Mouse (Mus musculus): ENCODE measurements around the gene Htr2b. TPM values are rescaled to one million over a fixed set of nuclear protein-coding genes. Genes with fewer than 3 reads are reported as not detected.
A peak's percentile ranks its signal among the peaks of the same experiment; 100 is the strongest.

Gene Htr2b
- total and polyA plus RNA-seq, 2 experiments from 2014 or later = 0.11 TPM; not detected in 1

DNA sequence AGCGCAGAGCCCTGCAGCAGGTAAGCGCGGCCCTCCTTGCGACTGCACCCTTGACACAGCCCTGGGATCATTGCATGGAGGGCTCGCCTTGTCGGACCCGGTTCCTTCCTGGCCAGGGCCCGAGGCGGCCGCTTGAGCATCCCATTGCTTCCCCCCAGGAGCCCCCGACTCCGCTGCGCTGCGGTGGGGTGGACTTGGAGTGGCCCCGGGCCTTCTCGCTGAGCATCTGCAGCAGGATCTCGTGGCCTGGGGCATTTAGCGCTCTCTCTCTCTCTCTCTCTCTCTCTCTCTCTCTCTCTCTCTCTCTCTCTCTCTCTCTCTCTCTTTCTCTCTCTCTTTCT, 43.0 kb upstream of the Htr2b start:
- Histone ChIP-seq H3K27me3 (ENCODE audit: control insufficient read depth, insufficient read depth, low read length) (no peaks in the 10 kb centered on the region), H3K4me1 (ENCODE audit: control insufficient read depth, insufficient read depth) (peaks cover 5% of the 10 kb centered on the region; the same call in 1 of the 2 replicates), H3K36me3 (replicated peaks; ENCODE audit: control insufficient read depth, insufficient read depth, low read length) (0 out of 2 replicates have a peak, but pooled peaks cover 5% of the 10 kb centered on the region), H3K9me3 (replicated peaks; ENCODE audit: control insufficient read depth, low read length) (no peaks in the 10 kb centered on the region), H3K4me2 (ENCODE audit: low read depth, low read length) (peak overlapping the region; percentile 97), H3K27ac (ENCODE audit: low read depth) (no peak overlapping the region), H3K9ac (replicated peaks; ENCODE audit: low read depth, low read length) (peak overlapping the region; percentile 68), H3K4me3 (ENCODE audit: low read depth, low read length) (peak overlapping the region; percentile 85)
- ATAC-seq (ENCODE audit: insufficient read depth, low read depth) (peak; percentile 14), DNase-seq (ENCODE audit: low spot score) (no peak)
- TF ChIP-seq EP300 (IDR thresholded peaks at IDR 0.05; ENCODE audit: low read depth) = no peak
- no peak for TF ChIP-seq CTCF (IDR thresholded peaks at IDR 0.05; ENCODE audit: low read depth)
- WGBS = under 1% methylated on average over 13 of the region's 18 CpGs

DNA sequence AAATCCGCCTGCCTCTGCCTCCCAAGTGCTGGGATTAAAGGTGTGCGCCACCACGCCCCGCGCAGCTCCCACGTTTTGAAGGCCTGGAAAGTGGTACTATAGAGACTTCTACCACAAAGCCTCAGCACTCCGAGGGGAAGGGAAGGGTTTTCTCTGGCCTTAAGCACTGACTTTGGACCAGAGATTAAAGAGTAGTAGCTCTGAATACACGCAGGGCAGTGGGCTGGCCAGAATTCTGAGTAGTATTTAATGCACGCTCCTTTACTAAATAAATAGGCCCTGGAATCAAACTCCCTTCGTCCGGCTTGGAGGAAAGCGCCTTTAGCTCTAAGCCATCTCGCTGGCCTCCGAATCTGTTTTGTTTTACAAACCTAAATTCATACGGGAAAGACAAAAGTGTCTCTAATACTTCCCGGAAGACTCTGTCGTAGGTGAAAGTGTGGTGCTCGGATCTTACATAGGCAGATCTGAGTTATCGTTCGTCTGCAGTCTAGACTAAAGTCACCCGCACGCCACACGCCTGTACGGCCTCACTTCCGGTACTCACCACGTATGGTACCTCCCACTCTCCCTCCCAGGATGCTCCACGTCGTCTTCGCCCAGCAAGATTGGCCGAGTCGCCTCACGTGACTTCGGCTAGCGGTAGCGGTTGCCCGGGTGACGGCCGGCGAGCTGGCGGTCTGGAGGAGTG, 42.5 kb upstream of the Htr2b start, which contains the start of gene Armc9:
Gene Armc9, plus strand, starts transcription at position 648 of the 691 bp plus-strand sequence.
- H3K36me3 ChIP-seq (replicated peaks; ENCODE audit: control insufficient read depth, insufficient read depth, low read length) = 0 out of 2 replicates have a peak, but pooled peaks cover 5% of the 10 kb centered on the region
- peaks cover 5% of the 10 kb centered on the region; the same call in 1 of the 2 replicates for H3K4me1 ChIP-seq (ENCODE audit: control insufficient read depth, insufficient read depth)
- H3K9ac ChIP-seq (replicated peaks; ENCODE audit: low read depth, low read length) = peak within 1 kb of the TSS; percentile 68
- no peak for TF ChIP-seq EP300 (IDR thresholded peaks at IDR 0.05; ENCODE audit: low read depth)
- no peak for TF ChIP-seq CTCF (IDR thresholded peaks at IDR 0.05; ENCODE audit: low read depth)
- H3K27ac ChIP-seq (ENCODE audit: low read depth) = peak within 1 kb of the TSS; percentile 90
- H3K4me2 ChIP-seq (ENCODE audit: low read depth, low read length) = peak within 1 kb of the TSS; percentile 97
- H3K4me3 ChIP-seq (ENCODE audit: low read depth, low read length) = peak within 1 kb of the TSS; percentile 85
- no peaks in the 10 kb centered on the region for H3K9me3 ChIP-seq (replicated peaks; ENCODE audit: control insufficient read depth, low read length)
- H3K27me3 ChIP-seq (ENCODE audit: control insufficient read depth, insufficient read depth, low read length) = no peaks in the 10 kb centered on the region
- DNase-seq (ENCODE audit: low spot score) (peak; percentile 98), ATAC-seq (ENCODE audit: insufficient read depth, low read depth) (peak; percentile 99)
- 3% methylated on average over 40 of the region's 40 CpGs for WGBS

DNA sequence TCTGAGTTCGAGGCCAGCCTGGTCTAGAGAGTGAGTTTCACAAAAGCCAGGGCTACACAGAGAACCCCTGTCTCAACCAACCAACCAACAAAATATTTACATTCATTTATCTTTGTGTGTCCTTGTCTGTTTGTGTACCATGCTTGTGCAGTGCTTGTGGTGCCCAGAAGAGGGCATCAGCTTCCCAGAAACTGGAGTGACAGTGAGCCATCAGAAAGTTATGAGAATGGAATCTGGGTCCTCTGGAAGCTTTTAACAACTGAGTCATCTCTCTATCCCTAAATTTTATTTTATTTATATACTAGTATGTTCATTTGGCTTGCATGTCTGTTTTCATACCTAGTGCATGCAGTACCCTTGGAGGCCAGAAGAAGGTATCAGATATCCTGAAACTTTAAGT, 40.8 kb upstream of the Htr2b start:
- no peak overlapping the region for H3K9ac ChIP-seq (replicated peaks; ENCODE audit: low read depth, low read length)
- H3K4me1 ChIP-seq (ENCODE audit: control insufficient read depth, insufficient read depth) = peaks cover 5% of the 10 kb centered on the region; the same call in 1 of the 2 replicates
- no peak overlapping the region for H3K27ac ChIP-seq (ENCODE audit: low read depth)
- DNase-seq (ENCODE audit: low spot score) (no peak), ATAC-seq (ENCODE audit: insufficient read depth, low read depth) (no peak)
- no peak overlapping the region for H3K4me3 ChIP-seq (ENCODE audit: low read depth, low read length)
- H3K27me3 ChIP-seq (ENCODE audit: control insufficient read depth, insufficient read depth, low read length) = no peaks in the 10 kb centered on the region
- H3K9me3 ChIP-seq (replicated peaks; ENCODE audit: control insufficient read depth, low read length) = no peaks in the 10 kb centered on the region
- peak; percentile 20; the same call in 1 of the 2 replicates for TF ChIP-seq CTCF (IDR thresholded peaks at IDR 0.05; ENCODE audit: low read depth)
- no peak for TF ChIP-seq EP300 (IDR thresholded peaks at IDR 0.05; ENCODE audit: low read depth)
- no peak overlapping the region for H3K4me2 ChIP-seq (ENCODE audit: low read depth, low read length)
- WGBS = 90% methylated on average over 1 of the region's 1 CpGs
- 0 out of 2 replicates have a peak, but pooled peaks cover 5% of the 10 kb centered on the region for H3K36me3 ChIP-seq (replicated peaks; ENCODE audit: control insufficient read depth, insufficient read depth, low read length)

DNA sequence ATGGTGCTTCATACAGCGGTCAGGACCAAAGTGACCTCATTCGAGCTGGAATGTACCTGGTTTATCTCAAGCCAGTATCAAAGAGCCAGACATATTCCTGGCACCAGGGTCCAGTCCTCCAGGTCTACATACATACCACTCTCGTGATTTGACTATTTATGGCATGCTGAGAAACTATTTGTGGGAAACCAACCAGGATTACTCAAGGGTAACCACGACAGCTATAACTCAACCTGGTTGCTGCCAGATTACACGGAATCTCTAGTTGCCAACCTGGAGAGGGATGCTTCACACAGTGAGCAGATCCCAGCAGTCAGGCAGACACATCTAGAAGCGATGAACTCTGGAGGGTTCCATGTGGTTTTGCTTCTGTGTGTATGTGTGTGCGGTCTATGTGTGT, 39.6 kb upstream of the Htr2b start:
- 48% methylated on average over 7 of the region's 7 CpGs for WGBS
- H3K27ac ChIP-seq (ENCODE audit: low read depth) = no peak overlapping the region
- no peaks in the 10 kb centered on the region for H3K36me3 ChIP-seq (replicated peaks; ENCODE audit: control insufficient read depth, insufficient read depth, low read length)
- H3K27me3 ChIP-seq (ENCODE audit: control insufficient read depth, insufficient read depth, low read length) = no peaks in the 10 kb centered on the region
- H3K9me3 ChIP-seq (replicated peaks; ENCODE audit: control insufficient read depth, low read length) = no peaks in the 10 kb centered on the region
- H3K9ac ChIP-seq (replicated peaks; ENCODE audit: low read depth, low read length) = no peak overlapping the region
- no peak overlapping the region for H3K4me2 ChIP-seq (ENCODE audit: low read depth, low read length)
- no peak; the same call in 1 of the 2 replicates for ATAC-seq (ENCODE audit: insufficient read depth, low read depth)
- no peak for DNase-seq (ENCODE audit: low spot score)
- peaks cover 5% of the 10 kb centered on the region; the same call in 1 of the 2 replicates for H3K4me1 ChIP-seq (ENCODE audit: control insufficient read depth, insufficient read depth)
- TF ChIP-seq CTCF (IDR thresholded peaks at IDR 0.05; ENCODE audit: low read depth) (no peak), EP300 (IDR thresholded peaks at IDR 0.05; ENCODE audit: low read depth) (no peak)
- H3K4me3 ChIP-seq (ENCODE audit: low read depth, low read length) = no peak overlapping the region

DNA sequence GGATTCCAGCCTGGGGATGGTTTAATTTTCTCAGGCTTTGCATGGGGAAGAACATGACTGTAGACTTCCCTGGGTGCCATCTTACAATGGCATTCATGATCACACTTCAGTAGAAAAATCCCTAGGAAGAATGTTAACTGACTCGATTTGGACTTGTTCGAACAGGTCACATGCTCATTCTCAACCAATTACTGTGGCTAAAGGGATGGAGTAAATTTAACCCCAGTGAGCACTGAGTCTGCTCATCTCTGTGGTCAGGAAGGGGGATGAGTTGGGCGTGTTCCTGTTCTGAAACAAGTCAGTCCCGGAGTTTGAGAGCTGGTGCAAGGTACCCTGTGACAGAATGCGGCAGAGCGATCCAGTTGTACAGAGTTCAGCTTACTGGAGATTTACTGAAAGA, 39.2 kb upstream of the Htr2b start:
- TF ChIP-seq CTCF (IDR thresholded peaks at IDR 0.05; ENCODE audit: low read depth) (no peak), EP300 (IDR thresholded peaks at IDR 0.05; ENCODE audit: low read depth) (no peak)
- ATAC-seq (ENCODE audit: insufficient read depth, low read depth) (no peak), DNase-seq (ENCODE audit: low spot score) (no peak)
- Histone ChIP-seq H3K27me3 (ENCODE audit: control insufficient read depth, insufficient read depth, low read length) (no peaks in the 10 kb centered on the region), H3K4me3 (ENCODE audit: low read depth, low read length) (no peak overlapping the region), H3K9me3 (replicated peaks; ENCODE audit: control insufficient read depth, low read length) (no peaks in the 10 kb centered on the region), H3K27ac (ENCODE audit: low read depth) (no peak overlapping the region), H3K36me3 (replicated peaks; ENCODE audit: control insufficient read depth, insufficient read depth, low read length) (no peaks in the 10 kb centered on the region), H3K9ac (replicated peaks; ENCODE audit: low read depth, low read length) (no peak overlapping the region), H3K4me1 (ENCODE audit: control insufficient read depth, insufficient read depth) (peaks cover 5% of the 10 kb centered on the region; the same call in 1 of the 2 replicates), H3K4me2 (ENCODE audit: low read depth, low read length) (no peak overlapping the region)
- 67% methylated on average over 6 of the region's 6 CpGs for WGBS

All from heart, postnatal 0 days (tissue).